Mouse (Mus musculus) CH12.LX (cell line): Measurements from ENCODE around the gene Cap1.
A peak's percentile ranks its signal among the peaks of the same experiment; 100 is the strongest.

Experiments used
- CHD1 ChIP-seq: IDR thresholded peaks from 2 replicates; pipeline ENCODE4 v1.6.1; 2012; ENCODE audit warnings: low read depth, low read length, improper control_type of control experiment, inconsistent platforms
- CTCF ChIP-seq, 2 experiments: IDR thresholded peaks in 1 of 2; conservative IDR thresholded peaks in 1 of 2; 2 replicates each; pipeline ENCODE4 v1.5.1; 2011 to 2012; ENCODE audit warnings: low read depth in 2 of 2, low read length in 2 of 2, improper control_type of control experiment in 1 of 2, inconsistent platforms in 1 of 2, mild to moderate bottlenecking in 1 of 2, moderate library complexity in 1 of 2
- JUN ChIP-seq: IDR thresholded peaks from 2 replicates; pipeline ENCODE4 v1.6.1; 2011; ENCODE audit warnings: low read depth, mild to moderate bottlenecking, low read length, improper control_type of control experiment, moderate library complexity; ENCODE audit not compliant: insufficient read depth
- JUND ChIP-seq: conservative IDR thresholded peaks from 2 replicates; pipeline ENCODE4 v1.6.1; 2011; ENCODE audit warnings: low read depth, low read length, improper control_type of control experiment
- MAZ ChIP-seq: IDR thresholded peaks from 2 replicates; pipeline ENCODE4 v1.6.1; 2012; ENCODE audit warnings: low read depth, mild to moderate bottlenecking, inconsistent platforms, low read length, improper control_type of control experiment, moderate library complexity
- MEF2A ChIP-seq: IDR thresholded peaks from 2 replicates; pipeline ENCODE4 v1.6.1; 2014; ENCODE audit warnings: low read depth, mild to moderate bottlenecking, inconsistent platforms, low read length, improper control_type of control experiment, borderline replicate concordance
- NELFE ChIP-seq: IDR thresholded peaks from 2 replicates; pipeline ENCODE4 v1.6.1; 2011; ENCODE audit warnings: low read depth, low read length, improper control_type of control experiment
- NRF1 ChIP-seq: IDR thresholded peaks from 2 replicates; pipeline ENCODE4 v1.6.1; 2014; ENCODE audit warnings: low read depth, mild to moderate bottlenecking, inconsistent platforms, low read length, improper control_type of control experiment, moderate library complexity
- PAX5 ChIP-seq: IDR thresholded peaks from 2 replicates; pipeline ENCODE4 v1.6.1; 2012; ENCODE audit warnings: low read length, inconsistent platforms, mixed read lengths
- POLR2A ChIP-seq: IDR thresholded peaks from 2 replicates; pipeline ENCODE4 v1.6.1; 2011; ENCODE audit warnings: low read depth, mild to moderate bottlenecking, improper control_type of control experiment, low read length
- SMC3 ChIP-seq: IDR thresholded peaks from 2 replicates; pipeline ENCODE4 v1.6.1; 2011; ENCODE audit warnings: low read depth, low read length, improper control_type of control experiment
- UBTF ChIP-seq: IDR thresholded peaks from 2 replicates; pipeline ENCODE4 v1.6.1; 2012; ENCODE audit warnings: low read depth, mild to moderate bottlenecking, inconsistent platforms, low read length, improper control_type of control experiment, moderate library complexity
- ZC3H11A ChIP-seq: IDR thresholded peaks from 2 replicates; pipeline ENCODE4 v1.6.1; 2012; ENCODE audit warnings: low read depth, mild to moderate bottlenecking, inconsistent platforms, low read length, improper control_type of control experiment

DNA sequence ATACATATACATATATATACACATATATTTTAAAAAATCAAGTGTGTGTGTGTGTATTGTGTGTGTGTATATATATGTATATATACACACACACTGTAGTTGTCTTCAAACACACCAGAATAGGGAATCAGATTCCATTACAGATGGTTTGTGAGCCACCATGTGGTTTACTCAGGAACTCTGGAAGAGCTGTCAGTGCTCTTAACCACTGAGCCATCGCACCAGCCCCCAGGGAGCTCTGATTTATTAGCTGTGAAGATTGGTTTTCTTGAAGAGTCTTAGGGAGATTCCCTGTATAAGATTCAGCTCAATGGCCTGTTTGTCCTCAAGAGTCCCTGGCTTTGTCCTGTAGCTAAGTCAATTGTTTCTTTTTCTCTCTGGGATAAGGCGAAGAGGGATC, 47.9 kb downstream of the Cap1 start:
- TF ChIP-seq JUN (no peak), POLR2A (no peak), SMC3 (no peak), PAX5 (no peak), UBTF (no peak), CTCF (conservative IDR thresholded peaks at IDR 0.05 in 1 of 2, IDR thresholded peaks at IDR 0.05 in 1 of 2; ENCODE audit: low read depth in 2 of 2, low read length in 2 of 2) (0 out of 4 replicates have a peak, but pooled peaks of 1 of the 2 experiments have one; percentile 13), CHD1 (no peak), MAZ (no peak), MEF2A (no peak), ZC3H11A (no peak), JUND (no peak), NELFE (no peak), NRF1 (no peak)
